Mouse (Mus musculus) testis, adult 2 months (tissue): ENCODE measurements around the gene Atp6v0a1.

Experiments
- CTCF ChIP-seq: fragments of 200-500 bp; IDR thresholded peaks from 2 replicates; pipeline ENCODE4 v1.5.1; 2012; ENCODE audit warnings: low read depth, mild to moderate bottlenecking, inconsistent platforms, low read length, moderate library complexity; ENCODE audit not compliant: control insufficient read depth, insufficient read depth, insufficient replicate concordance
- POLR2A ChIP-seq: fragments of 200-500 bp; IDR thresholded peaks from 2 replicates; pipeline ENCODE4 v1.6.1; 2012; ENCODE audit warnings: low read depth, mild to moderate bottlenecking, inconsistent platforms, low read length, moderate library complexity; ENCODE audit not compliant: control insufficient read depth

GRCm38 (mm10) chr11:101031470-101031869 is 22.2 kb downstream of the Atp6v0a1 start:
- TF ChIP-seq CTCF (no peak), POLR2A (no peak)
